Mouse (Mus musculus): ENCODE measurements around the gene Tmprss7.

Gene Tmprss7

GRCm38 (mm10) chr16:45693558-45693957, at the start of gene Tmprss7:
Gene Tmprss7 (minus strand): TSS chr16:45693658.
- DNase-seq (ENCODE audit: low read depth, low spot score) = no peak

GRCm38 (mm10) chr16:45742615-45743476, 49.4 kb upstream of the Tmprss7 start, which contains the start of gene Abhd10:
Gene Abhd10 (minus strand): TSS chr16:45742955.
- peak; percentile 91 for DNase-seq (ENCODE audit: low read depth, low spot score)

- DNase-seq (ENCODE audit: low read depth, low spot score) = no peak
These were observed 44.4 kb upstream of the Tmprss7 start for GRCm38 (mm10) chr16:45737880-45738279.

- no peak for DNase-seq (ENCODE audit: low read depth, low spot score)
These were observed 43.3 kb upstream of the Tmprss7 start for GRCm38 (mm10) chr16:45736724-45737123.

- DNase-seq (ENCODE audit: low read depth, low spot score) = no peak
These were observed 35.7 kb upstream of the Tmprss7 start for GRCm38 (mm10) chr16:45729163-45729562.

GRCm38 (mm10) chr16:45724742-45725102, 31.3 kb upstream of the Tmprss7 start:
- DNase-seq (ENCODE audit: low read depth, low spot score) = peak; percentile 49

GRCm38 (mm10) chr16:45724061-45724741, 30.7 kb upstream of the Tmprss7 start, which contains the start of gene Tagln3:
Gene Tagln3 (minus strand): TSS chr16:45724608.
- peak; percentile 54 for DNase-seq (ENCODE audit: low read depth, low spot score)

- DNase-seq (ENCODE audit: low read depth, low spot score) = no peak
These were observed 29.9 kb upstream of the Tmprss7 start for GRCm38 (mm10) chr16:45723172-45723901.

- no peak for DNase-seq (ENCODE audit: low read depth, low spot score)
These were observed 29.0 kb upstream of the Tmprss7 start for GRCm38 (mm10) chr16:45722460-45722951.

- DNase-seq (ENCODE audit: low read depth, low spot score) = no peak
These were observed 26.7 kb upstream of the Tmprss7 start for GRCm38 (mm10) chr16:45720022-45720630.

- DNase-seq (ENCODE audit: low read depth, low spot score) = no peak
These were observed 24.8 kb upstream of the Tmprss7 start for GRCm38 (mm10) chr16:45718296-45718695.

- no peak for DNase-seq (ENCODE audit: low read depth, low spot score)
These were observed 21.2 kb upstream of the Tmprss7 start for GRCm38 (mm10) chr16:45714489-45715150.

- DNase-seq (ENCODE audit: low read depth, low spot score) = no peak
These were observed 20.4 kb upstream of the Tmprss7 start for GRCm38 (mm10) chr16:45713878-45714277.

GRCm38 (mm10) chr16:45713261-45713660, 19.8 kb upstream of the Tmprss7 start:
- no peak for DNase-seq (ENCODE audit: low read depth, low spot score)

GRCm38 (mm10) chr16:45711263-45711662, 17.8 kb upstream of the Tmprss7 start:
- no peak for DNase-seq (ENCODE audit: low read depth, low spot score)

- no peak for DNase-seq (ENCODE audit: low read depth, low spot score)
These were observed 5.8 kb upstream of the Tmprss7 start for GRCm38 (mm10) chr16:45699301-45699700.

GRCm38 (mm10) chr16:45697996-45698395, 4.5 kb upstream of the Tmprss7 start:
- DNase-seq (ENCODE audit: low read depth, low spot score) = no peak

GRCm38 (mm10) chr16:45695445-45696160, 2.1 kb upstream of the Tmprss7 start:
- no peak for DNase-seq (ENCODE audit: low read depth, low spot score)

- no peak for DNase-seq (ENCODE audit: low read depth, low spot score)
These were observed 607 bp downstream of the Tmprss7 start for GRCm38 (mm10) chr16:45692851-45693250.

- DNase-seq (ENCODE audit: low read depth, low spot score) = no peak
These were observed 3.3 kb downstream of the Tmprss7 start for GRCm38 (mm10) chr16:45690178-45690577.
